Mouse (Mus musculus) liver (tissue): Measurements from ENCODE around the gene Hexb.

Experiments used
- DNase-seq: peaks from one replicate; pipeline ENCODE4 v3.0.0-alpha.2; 2020; ENCODE audit warnings: mixed read lengths

Gene Hexb

GRCm38 (mm10) chr13:97197932-97198562 is at the start of gene Hexb:
TSS of gene Hexb (minus strand) at chr13:97198357.
- peak; percentile 91 for DNase-seq

DNA sequence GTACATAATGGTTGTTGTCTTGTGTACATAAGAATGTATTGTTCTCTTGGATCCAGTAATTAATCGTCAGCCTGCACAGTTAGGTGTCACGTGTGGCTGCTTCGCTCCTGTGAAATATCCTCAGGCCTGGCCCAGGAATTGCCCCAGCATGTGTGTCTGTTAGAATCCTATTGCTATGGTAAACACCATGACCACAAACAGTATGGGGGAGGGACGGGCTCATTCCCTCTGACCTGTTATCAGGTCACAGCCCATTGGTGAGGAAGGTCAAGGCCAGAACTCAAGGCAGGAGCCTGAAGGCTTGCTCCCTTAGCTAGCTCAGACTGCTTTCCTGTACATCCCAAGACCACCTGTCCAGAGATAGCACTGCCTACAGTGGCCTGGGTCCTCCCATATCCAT is 49.6 kb upstream of the Hexb start:
- no peak for DNase-seq

DNA sequence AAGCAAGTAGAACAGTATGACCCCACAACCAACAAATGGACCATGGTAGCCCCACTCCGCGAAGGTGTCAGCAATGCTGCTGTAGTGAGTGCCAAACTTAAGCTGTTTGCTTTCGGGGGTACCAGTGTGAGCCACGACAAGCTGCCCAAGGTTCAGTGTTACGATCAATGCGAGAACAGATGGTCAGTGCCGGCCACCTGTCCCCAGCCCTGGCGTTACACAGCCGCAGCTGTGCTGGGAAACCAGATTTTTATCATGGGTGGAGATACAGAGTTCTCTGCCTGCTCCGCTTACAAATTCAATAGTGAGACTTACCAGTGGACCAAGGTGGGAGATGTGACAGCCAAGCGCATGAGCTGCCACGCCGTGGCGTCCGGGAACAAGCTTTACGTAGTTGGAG is 48.1 kb upstream of the Hexb start:
- DNase-seq = no peak

- no peak for DNase-seq
These were observed 47.0 kb upstream of the Hexb start for GRCm38 (mm10) chr13:97245157-97245556.

- DNase-seq = no peak
These were observed 46.6 kb upstream of the Hexb start for GRCm38 (mm10) chr13:97244712-97245105.

DNA sequence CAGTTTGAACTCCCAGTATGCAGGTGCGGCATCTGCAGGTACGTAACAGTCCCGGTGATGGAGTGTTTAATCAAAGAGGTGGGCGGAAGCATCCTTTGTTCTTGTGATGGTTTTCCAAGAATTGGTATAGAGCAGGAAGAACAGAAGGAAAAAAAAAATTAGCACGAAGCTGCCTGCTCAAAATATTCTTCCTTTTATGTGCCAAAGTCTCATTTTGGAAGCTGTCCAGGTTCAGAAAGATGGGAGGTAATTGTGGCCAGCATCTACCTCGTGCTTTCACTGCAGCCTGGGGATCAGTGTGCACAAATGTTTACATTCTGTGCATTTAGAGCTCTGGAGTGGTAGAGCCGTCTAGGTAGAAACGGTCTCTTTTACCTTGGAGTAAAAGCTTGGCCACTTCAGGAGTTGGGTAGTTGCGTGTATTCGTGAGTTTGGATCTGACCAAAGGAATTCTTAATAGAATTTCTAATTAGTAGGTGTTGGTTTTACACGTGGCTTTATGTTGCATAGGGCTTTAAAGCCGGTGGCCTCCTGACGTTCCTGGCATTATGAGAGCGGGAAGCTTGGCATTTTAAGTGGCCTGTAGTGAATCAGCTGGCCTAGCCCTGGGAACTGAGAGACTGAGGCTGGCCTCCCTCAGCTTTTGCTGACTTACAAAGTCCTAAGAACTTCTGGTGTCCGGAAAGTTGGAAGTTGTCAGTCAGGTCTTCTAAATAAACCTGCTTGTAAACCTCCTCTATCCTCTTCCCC is 46.0 kb upstream of the Hexb start:
- DNase-seq = no peak

DNA sequence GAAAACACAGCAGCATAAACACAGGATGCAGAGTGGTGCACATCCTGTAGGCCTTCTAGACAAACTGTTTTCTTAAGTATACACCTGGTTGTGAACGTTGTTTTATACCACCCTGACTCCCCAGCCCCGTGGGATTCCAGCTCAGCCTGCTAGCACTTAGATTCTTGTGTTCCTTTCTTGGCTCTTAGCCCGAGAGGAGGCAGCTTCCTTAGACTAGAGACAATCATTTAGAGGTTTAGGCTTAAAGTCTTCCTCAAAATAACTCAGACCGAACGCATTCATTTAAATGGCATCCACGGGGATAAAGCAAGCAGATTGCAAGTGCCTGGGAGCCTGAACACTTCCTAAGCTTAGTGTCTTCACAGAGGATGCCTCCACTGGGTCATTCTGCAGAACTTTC is 44.6 kb upstream of the Hexb start:
- DNase-seq = no peak

DNA sequence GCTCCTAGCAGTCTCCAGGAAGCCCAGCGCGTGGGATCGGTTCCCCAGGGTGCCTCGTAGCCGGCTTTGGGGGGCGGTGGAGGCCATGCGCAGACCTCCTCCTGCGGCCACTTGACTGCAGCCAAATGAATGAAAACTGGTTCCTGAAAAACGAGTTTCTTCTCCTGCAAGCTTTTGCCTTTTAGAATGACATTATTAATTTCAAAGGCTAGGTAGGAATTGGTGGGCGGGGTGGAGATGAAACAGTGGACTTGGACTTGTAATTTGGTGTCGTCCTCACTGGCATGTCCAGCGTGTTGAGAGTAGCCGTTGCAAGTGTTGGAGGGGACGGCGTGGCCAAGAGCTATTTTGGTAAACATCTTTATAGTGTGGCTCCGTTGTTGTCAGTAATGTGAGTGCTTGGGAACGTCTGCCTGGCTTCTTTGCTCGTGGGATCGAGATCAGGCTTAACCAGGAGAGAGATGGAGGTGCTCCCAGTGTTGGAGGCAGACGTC is 43.7 kb upstream of the Hexb start:
- DNase-seq = no peak

GRCm38 (mm10) chr13:97240965-97241786 is 43.0 kb upstream of the Hexb start, which contains the start of gene Enc1:
TSS of gene Enc1 (plus strand) at chr13:97241105.
- DNase-seq = peak; percentile 89

- DNase-seq = peak; percentile 72
These were observed 42.3 kb upstream of the Hexb start for GRCm38 (mm10) chr13:97240279-97240964.

- peak; percentile 36 for DNase-seq
These were observed 41.4 kb upstream of the Hexb start for GRCm38 (mm10) chr13:97239343-97240180.

- no peak for DNase-seq
These were observed 40.2 kb upstream of the Hexb start for GRCm38 (mm10) chr13:97238181-97238981.

DNA sequence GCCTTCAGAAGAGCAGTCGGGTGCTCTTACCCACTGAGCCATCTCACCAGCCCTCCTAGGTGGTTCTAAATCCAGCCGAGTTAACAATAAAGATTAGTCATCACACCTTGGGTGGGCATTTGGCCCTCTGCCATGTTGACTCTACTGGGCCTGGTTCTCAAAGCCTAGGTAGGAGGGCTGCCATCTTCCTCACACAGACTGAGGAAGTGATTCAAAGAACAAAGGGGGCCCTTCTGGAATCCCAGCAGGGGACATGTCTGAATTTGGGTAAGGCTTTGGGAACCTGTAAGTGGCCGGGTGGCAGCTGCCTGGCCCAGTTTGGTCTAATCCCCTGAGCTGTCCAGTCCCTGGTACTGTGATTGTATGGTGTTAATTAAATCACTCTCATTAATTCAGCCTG is 39.5 kb upstream of the Hexb start:
- DNase-seq = no peak

- DNase-seq = no peak
These were observed 37.8 kb upstream of the Hexb start for GRCm38 (mm10) chr13:97235911-97236310.

DNA sequence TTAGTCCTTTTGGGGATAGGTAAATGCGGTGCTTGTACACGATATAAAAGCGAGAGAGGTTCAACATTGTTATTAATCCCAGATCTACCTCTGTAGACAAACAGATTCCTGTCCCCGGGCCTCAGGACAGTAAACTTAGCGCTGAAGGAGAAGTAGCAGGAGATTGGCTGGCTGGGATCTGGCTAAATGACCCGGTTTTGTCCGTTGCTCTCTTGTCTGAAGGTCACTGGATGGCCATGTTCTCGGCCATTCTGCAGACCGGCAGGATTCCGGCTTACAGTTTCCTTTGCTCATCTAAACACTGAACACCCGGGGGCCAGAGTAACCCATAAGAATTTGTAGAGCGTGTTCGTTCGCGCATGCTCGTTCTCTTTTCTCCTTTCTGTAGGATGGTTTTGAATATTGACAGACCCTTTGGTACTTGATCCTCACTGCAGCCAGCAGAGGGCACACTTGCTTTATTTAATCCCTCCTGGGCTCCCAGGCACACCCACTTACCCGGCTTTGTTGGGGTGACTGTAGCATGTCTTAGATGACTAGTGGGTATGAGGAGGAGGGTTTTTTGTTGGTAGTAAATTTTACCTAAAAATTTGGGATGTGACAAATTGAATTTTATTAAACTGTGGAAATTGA is 36.7 kb upstream of the Hexb start:
- DNase-seq = peak; percentile 80

GRCm38 (mm10) chr13:97233092-97233491 is 34.9 kb upstream of the Hexb start:
- DNase-seq = no peak

- no peak for DNase-seq
These were observed 31.9 kb upstream of the Hexb start for GRCm38 (mm10) chr13:97230101-97230500.

DNA sequence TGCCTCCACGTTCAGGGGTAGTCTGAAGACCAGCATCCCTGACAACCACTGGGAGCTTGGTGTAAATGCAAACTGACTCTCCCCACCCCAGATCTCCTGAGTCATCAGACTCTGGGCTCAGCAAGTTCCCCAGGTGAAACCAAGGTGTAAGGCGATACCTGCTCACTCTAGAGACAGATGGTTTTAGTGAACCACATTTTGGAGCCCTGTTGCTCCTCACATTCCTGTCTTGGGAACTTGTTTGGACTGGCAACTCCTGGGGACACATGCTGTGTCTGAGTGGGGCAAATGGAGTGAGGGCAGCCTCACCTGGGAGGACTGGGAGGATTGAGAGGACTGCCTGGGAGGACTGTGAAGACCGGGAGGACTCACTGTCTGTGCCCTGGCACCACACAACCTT is 29.6 kb upstream of the Hexb start:
- no peak for DNase-seq

- DNase-seq = no peak
These were observed 27.0 kb upstream of the Hexb start for GRCm38 (mm10) chr13:97225130-97225529.

GRCm38 (mm10) chr13:97224341-97224982 is 26.3 kb upstream of the Hexb start:
- DNase-seq = peak; percentile 37
